8 mouse cellular contexts compared by ENCODE assay signal in the genomic region with DNA sequence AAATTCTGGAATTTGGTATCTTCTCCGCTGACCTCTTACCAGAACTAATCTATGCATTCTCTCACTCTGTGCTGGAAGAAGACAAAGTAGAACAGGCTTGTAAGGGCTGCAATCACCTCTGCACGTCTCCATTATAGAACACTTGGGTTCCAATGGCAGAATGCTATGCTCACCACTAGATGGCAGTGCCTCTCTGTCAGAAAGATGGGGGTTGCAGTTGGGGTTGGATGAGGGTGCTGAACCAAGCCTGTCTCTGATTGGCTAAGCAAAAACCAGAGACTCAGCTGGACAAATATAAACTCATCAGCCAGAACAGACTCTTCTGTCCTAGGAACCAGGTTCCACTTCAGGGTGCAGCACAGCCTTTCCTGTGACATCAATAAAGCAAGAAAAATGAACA.
DNase-seq lines count a peak whose midpoint lies in the region; ATAC-seq and TF ChIP-seq lines count a peak whose summit lies in the region.
"Not testable (repeated sequence)": the region's sequence is repeated elsewhere in the genome, so short reads cannot be mapped to it uniquely, and the experiment has no call there.

No protein-coding gene starts in this region.

- peak; percentile 77 for ATAC-seq in CD4-positive, CD25-positive, alpha-beta regulatory T cell, adult 4 months
- peak; percentile 68 for ATAC-seq in activated CD4-positive, CD25-positive, alpha-beta regulatory T cell, adult 4 months
- ATAC-seq in common myeloid progenitor, adult 5-6 weeks (replicated peaks; ENCODE audit: low read depth, poor library complexity, severe bottlenecking): peak; percentile 97
- ATAC-seq in heart, postnatal 0 days (ENCODE audit: insufficient read depth, low read depth): not testable (repeated sequence)
- 0 out of 2 replicates have a peak, but pooled peaks have one; percentile 33 for ATAC-seq in kidney, embryonic 15.5 days (replicated peaks; ENCODE audit: low FRiP score)
- ATAC-seq in liver, postnatal 0 days: peak; percentile 19; the same call in 1 of the 2 replicates

- H3K4me3 ChIP-seq in heart, postnatal 0 days (ENCODE audit: low read depth, low read length); kidney, embryonic 15.5 days (replicated peaks); liver, postnatal 0 days (ENCODE audit: low read depth, low read length): not testable (repeated sequence)

- H3K36me3 ChIP-seq in heart, postnatal 0 days (replicated peaks; ENCODE audit: control insufficient read depth, insufficient read depth, low read length); kidney, embryonic 15.5 days; liver, postnatal 0 days (replicated peaks; ENCODE audit: insufficient read depth, low read length): not testable (repeated sequence)

- H3K4me2 ChIP-seq in heart, postnatal 0 days (ENCODE audit: low read depth, low read length); kidney, embryonic 15.5 days; liver, postnatal 0 days (ENCODE audit: low read depth, low read length): not testable (repeated sequence)

- not testable (repeated sequence) for TF ChIP-seq EP300 in heart, postnatal 0 days (IDR thresholded peaks at IDR 0.05; ENCODE audit: low read depth); liver, postnatal 0 days (IDR thresholded peaks at IDR 0.05; ENCODE audit: low read depth)

- not testable (repeated sequence) for H3K27me3 ChIP-seq in heart, postnatal 0 days (ENCODE audit: control insufficient read depth, insufficient read depth, low read length); kidney, embryonic 15.5 days; liver, postnatal 0 days (ENCODE audit: insufficient read depth, low read length)

- WGBS in heart, postnatal 0 days: 33% methylated on average over 2 of the region's 2 CpGs
- 34% methylated on average over 2 of the region's 2 CpGs for WGBS in kidney, embryonic 15.5 days
- WGBS in liver, postnatal 0 days (ENCODE audit: insufficient replicate concordance): 27% methylated on average over 2 of the region's 2 CpGs

- not testable (repeated sequence) for DNase-seq in heart, postnatal 0 days (ENCODE audit: low spot score); liver, postnatal 0 days
- DNase-seq in naive thymus-derived CD4-positive, alpha-beta T cell, adult 2 months (ENCODE audit: low read depth): peak; percentile 56
- peak; percentile 63 for DNase-seq in thymus, postnatal 14 days

- TF ChIP-seq CTCF in heart, postnatal 0 days (IDR thresholded peaks at IDR 0.05; ENCODE audit: low read depth): peak; percentile 31
- peak; percentile 63 for TF ChIP-seq CTCF in liver, postnatal 0 days (IDR thresholded peaks at IDR 0.05; ENCODE audit: low read depth)

- not testable (repeated sequence) for H3K27ac ChIP-seq in heart, postnatal 0 days (ENCODE audit: low read depth); kidney, embryonic 15.5 days; liver, postnatal 0 days (ENCODE audit: low read depth)

- H3K9me3 ChIP-seq in heart, postnatal 0 days (replicated peaks; ENCODE audit: control insufficient read depth, low read length); kidney, embryonic 15.5 days (replicated peaks); liver, postnatal 0 days (ENCODE audit: low read length): not testable (repeated sequence)

- not testable (repeated sequence) for H3K9ac ChIP-seq in heart, postnatal 0 days (replicated peaks; ENCODE audit: low read depth, low read length); kidney, embryonic 15.5 days; liver, postnatal 0 days (replicated peaks)

- H3K4me1 ChIP-seq in heart, postnatal 0 days (ENCODE audit: control insufficient read depth, insufficient read depth); kidney, embryonic 15.5 days; liver, postnatal 0 days (ENCODE audit: insufficient read depth): not testable (repeated sequence)
